In the genomic region with DNA sequence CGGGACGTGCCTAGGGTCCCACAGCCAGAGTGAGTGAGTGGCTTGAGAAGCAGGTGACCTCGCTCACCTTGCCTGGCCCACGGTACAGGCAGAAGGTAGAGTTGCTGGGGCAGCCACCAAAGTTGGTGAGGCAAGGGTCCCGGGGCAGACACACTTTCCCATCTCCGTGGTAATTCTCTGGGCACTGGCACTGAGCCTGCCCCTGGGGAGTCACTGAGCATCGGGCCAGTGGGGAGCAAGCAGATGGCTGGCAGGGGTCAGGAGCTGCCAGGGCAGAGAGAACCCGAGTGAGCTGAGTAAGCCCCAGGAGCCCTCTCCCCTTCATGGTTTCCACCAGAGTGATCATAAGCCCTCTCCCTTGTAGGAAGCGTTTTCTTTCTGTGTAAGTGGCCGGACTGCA, we compare ENCODE assay signal across 19 mouse cellular contexts. TPM values are rescaled to one million over a fixed set of nuclear protein-coding genes. Genes with fewer than 3 reads are reported as not detected.
"Had no signal": no experiment of that assay in that cellular context is flagged by ENCODE, and none has a peak within 500 bp of the region (broad histone marks: within the 10 kb centered on the region; RNA-seq: fewer than 3 reads in every experiment).

No protein-coding gene starts in this region.

- ATAC-seq: inflammation-experienced regulatory T-cells, adult 6 months; intestine, postnatal 0 days had no signal

- H3K4me2 ChIP-seq: limb, embryonic 15.5 days; lung, embryonic 14.5 days; neural tube, embryonic 15.5 days; stomach, embryonic 15.5 days had no signal

- H3K4me1 ChIP-seq: neural tube, embryonic 15.5 days had no signal

- H3K4me3 ChIP-seq: limb, embryonic 15.5 days; midbrain, embryonic 10.5 days; myocyte; neural tube, embryonic 15.5 days; stomach, embryonic 15.5 days had no signal

- H3K36me3 ChIP-seq: limb, embryonic 15.5 days; midbrain, embryonic 10.5 days; neural tube, embryonic 15.5 days; stomach, embryonic 15.5 days had no signal

- H3K9ac ChIP-seq: limb, embryonic 15.5 days; lung, embryonic 14.5 days; neural tube, embryonic 15.5 days; stomach, embryonic 15.5 days had no signal

- DNase-seq: kidney, adult 8-10 months; kidney, postnatal 25 days; layer of hippocampus, adult 9-11 months; layer of hippocampus, postnatal 36 days; lung, embryonic 14.5 days; lung, postnatal 10 days; lung, postnatal 4 days; midbrain, embryonic 14.5 days; right cerebral cortex, postnatal 4 days; spleen, adult 18-20 months; thymus, adult 2 months; thymus, postnatal 25 days had no signal

- H3K9me3 ChIP-seq: limb, embryonic 15.5 days; midbrain, embryonic 10.5 days; neural tube, embryonic 15.5 days; stomach, embryonic 15.5 days had no signal

- H3K27ac ChIP-seq: limb, embryonic 15.5 days; midbrain, embryonic 10.5 days; neural tube, embryonic 15.5 days; stomach, embryonic 15.5 days had no signal

- H3K27me3 ChIP-seq: limb, embryonic 15.5 days; neural tube, embryonic 15.5 days; stomach, embryonic 15.5 days had no signal

RNA-seq across cellular contexts. Expression of a gene that starts 30.8 kb away (rescaled TPM):
- polyA plus RNA-seq: inflammation-experienced regulatory T-cells, adult 6 months had no signal

RNA-seq across cellular contexts. Expression of a gene that starts 46.5 kb away (rescaled TPM):
- polyA plus RNA-seq: inflammation-experienced regulatory T-cells, adult 6 months had no signal
